ENCODE assay signal across 8 mouse cellular contexts in the genomic region with DNA sequence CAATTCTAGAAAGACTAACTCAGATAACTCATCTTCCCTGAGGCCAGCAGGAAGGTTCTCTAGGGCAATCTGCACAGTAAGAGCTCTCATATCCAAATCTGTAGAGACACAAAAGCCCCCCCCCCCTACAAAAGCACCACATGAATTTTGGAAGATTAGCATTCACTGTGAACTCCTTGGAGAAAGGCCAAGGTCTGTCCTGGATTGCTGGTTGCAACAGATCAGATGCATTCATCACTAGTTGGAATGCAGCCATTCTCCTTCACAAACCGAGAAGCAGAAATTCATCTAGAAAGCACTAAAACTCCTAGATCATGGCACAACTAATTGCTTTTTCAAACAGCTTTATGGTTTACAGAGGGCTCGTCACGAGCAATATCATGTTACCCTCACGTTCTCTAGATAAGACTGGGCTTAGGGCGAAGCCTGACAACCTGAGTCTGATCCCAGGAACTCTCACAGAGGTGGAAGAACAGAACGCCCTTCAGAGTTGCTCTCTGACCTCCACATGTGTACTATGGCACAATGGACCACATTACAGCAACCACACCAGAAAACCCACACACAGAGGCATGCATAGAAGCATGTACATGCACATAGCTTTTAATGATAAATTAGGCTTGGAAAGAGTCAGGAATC. TPM values are rescaled to one million over a fixed set of nuclear protein-coding genes. Genes with fewer than 3 reads are reported as not detected.
DNase-seq lines count a peak whose midpoint lies in the region; ATAC-seq and TF ChIP-seq lines count a peak whose summit lies in the region.

No protein-coding gene starts in this region.

- no peak overlapping the region for H3K4me2 ChIP-seq in stomach, embryonic 16.5 days (ENCODE audit: low read depth, low read length)

- no peak overlapping the region for H3K9ac ChIP-seq in stomach, embryonic 16.5 days (ENCODE audit: low read length)

- no peaks in the 10 kb centered on the region for H3K27me3 ChIP-seq in stomach, embryonic 16.5 days (ENCODE audit: control insufficient read depth, insufficient read depth, low read length)

- no peak overlapping the region for H3K4me3 ChIP-seq in layer of hippocampus, adult 2 months
- H3K4me3 ChIP-seq in stomach, embryonic 16.5 days (replicated peaks; ENCODE audit: low read length) = no peak overlapping the region

- intact Hi-C loops in heart, postnatal 10 days (cut with DNase I) = no loop called here

- 13% methylated on average over 6 of the region's 6 CpGs for WGBS in stomach, embryonic 16.5 days

- peak; percentile 79 for ATAC-seq in stomach, embryonic 16.5 days (ENCODE audit: insufficient read depth, low FRiP score)

- peaks cover 25% of the 10 kb centered on the region for H3K4me1 ChIP-seq in stomach, embryonic 16.5 days (ENCODE audit: control insufficient read depth, insufficient read depth, low read length)

- no peak for TF ChIP-seq CTCF in layer of hippocampus, adult 2 months (conservative IDR thresholded peaks at IDR 0.05)

- no peak overlapping the region for H3K27ac ChIP-seq in layer of hippocampus, adult 2 months
- H3K27ac ChIP-seq in stomach, embryonic 16.5 days (ENCODE audit: low read length) = peak overlapping the region; percentile 60

- no peaks in the 10 kb centered on the region for H3K9me3 ChIP-seq in stomach, embryonic 16.5 days (replicated peaks; ENCODE audit: control insufficient read depth, low read length)

- peak; percentile 42 to 47 for DNase-seq in layer of hippocampus, adult 2 months (ENCODE audit: low spot score in 2 of 2)
- DNase-seq in layer of hippocampus, postnatal 25 days (ENCODE audit: extremely low spot score in 1 of 2, low spot score in 1 of 2) = no peak
- DNase-seq in Muller cell, postnatal 12 days (ENCODE audit: inconsistent ontology term) = peak; percentile 91
- DNase-seq in cerebellum, adult 18-20 months = peak; percentile 30 to 49
- DNase-seq in heart, postnatal 10 days = peak; percentile 41 to 46
- no peak for DNase-seq in c-Kit-positive CD71-positive TER-119-positive erythroid progenitor cells, embryonic 14.5 days (ENCODE audit: low spot score)
- DNase-seq in T-cell, adult 2 months (ENCODE audit: low spot score) = no peak

- H3K36me3 ChIP-seq in stomach, embryonic 16.5 days (ENCODE audit: control insufficient read depth, insufficient read depth, low read length) = no peaks in the 10 kb centered on the region

RNA-seq across cellular contexts. Expression of a gene that starts 17.3 kb away (rescaled TPM):
- total RNA-seq in layer of hippocampus, adult 2 months (2021) = 10 to 100 TPM; 25.8 to 30.3 TPM
- 10 to 100 TPM; 26.3 to 28.2 TPM for total RNA-seq in layer of hippocampus, postnatal 25 days (2021)
- total RNA-seq in heart, postnatal 10 days (2021) = 10 to 100 TPM; 35.5 to 37.0 TPM
- polyA plus RNA-seq in stomach, embryonic 16.5 days (2015; fragmentation: Nextera tagmentation; extraction: Ambion mirVana) = 4.6 and 4.7 TPM in 2 replicates

Comparison
In these comparisons a context has a peak if more than half of its experiments do, and no peak if none do; other contexts are left out.
1. DNase-seq: peak in layer of hippocampus, adult 2 months (2 of 2), Muller cell, postnatal 12 days (single experiment), cerebellum, adult 18-20 months (2 of 2) and heart, postnatal 10 days (2 of 2); none in layer of hippocampus, postnatal 25 days (0 of 2), c-Kit-positive CD71-positive TER-119-positive erythroid progenitor cells, embryonic 14.5 days (single experiment) and T-cell, adult 2 months (single experiment).